Mouse (Mus musculus): ENCODE measurements around the gene Arhgap15. TPM values are rescaled to one million over a fixed set of nuclear protein-coding genes. Genes with fewer than 3 reads are reported as not detected.
"Not testable (repeated sequence)": the region's sequence is repeated elsewhere in the genome, so short reads cannot be mapped to it uniquely, and the experiment has no call there.

Arhgap15 gene
- polyA plus RNA-seq (2017; shearing (Covaris generic)), result 100 to 1,000 TPM; 195 to 420 (median 351) TPM

DNA sequence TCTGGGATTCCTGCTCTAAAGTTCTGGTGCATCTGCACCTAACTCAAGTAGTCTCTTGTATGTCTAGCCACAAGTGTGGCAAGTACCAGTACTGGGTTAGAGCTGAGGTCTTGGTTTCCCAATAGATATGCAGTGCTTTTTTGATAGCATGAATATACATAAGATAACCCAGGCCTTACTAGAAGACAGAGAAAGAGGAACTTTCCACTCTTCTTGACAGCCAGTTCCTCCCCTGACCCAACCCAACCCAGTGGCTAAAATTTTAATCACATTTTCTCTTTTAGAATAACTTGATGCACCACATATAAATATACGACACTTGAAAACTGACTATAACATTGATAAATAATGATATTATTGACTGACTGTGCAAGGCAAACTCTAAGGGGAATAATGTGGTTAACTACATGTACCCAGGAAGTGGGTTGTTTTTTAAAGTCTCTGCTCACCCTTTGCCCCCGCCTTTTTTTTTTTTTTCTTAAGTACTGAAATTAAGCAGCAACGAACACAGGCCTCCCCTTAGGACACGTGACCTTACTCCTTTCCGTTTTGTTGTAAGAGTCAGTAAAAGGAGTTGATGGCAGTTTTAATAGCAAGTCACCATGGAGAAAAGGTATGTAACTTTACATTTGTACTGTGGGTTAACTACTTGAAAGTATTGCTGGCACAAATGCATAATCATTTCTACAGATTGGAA lies at the start of gene Arhgap15:
Gene Arhgap15, plus strand, starts transcription at position 538 of the 697 bp plus-strand sequence.
- peak; percentile 93 for ATAC-seq

DNA sequence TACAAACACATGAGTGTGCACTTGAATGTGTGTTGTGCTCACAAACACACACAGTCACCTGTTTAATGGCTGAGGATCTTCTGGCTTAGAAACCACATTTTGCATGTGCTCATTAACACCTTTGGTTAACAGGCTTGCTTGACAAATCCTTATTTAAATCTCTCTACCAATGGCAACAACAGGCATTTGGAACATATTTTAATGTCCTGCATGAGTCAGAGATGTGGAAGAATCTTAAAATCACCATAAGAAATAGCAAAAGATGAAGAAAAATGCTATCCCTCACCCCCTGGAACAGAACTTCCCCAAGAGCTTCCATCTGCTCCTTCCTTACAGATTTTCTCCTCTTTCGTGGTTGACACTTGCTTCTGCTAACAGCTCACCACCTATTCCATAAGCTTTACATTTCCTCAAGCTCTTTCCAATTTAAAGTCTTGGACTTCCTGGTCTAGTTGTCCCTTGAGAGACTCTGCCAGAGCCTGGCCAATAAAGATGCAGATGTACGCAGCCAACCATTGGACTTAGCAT lies 35.9 kb upstream of the Arhgap15 start:
- ATAC-seq, result no peak

DNA sequence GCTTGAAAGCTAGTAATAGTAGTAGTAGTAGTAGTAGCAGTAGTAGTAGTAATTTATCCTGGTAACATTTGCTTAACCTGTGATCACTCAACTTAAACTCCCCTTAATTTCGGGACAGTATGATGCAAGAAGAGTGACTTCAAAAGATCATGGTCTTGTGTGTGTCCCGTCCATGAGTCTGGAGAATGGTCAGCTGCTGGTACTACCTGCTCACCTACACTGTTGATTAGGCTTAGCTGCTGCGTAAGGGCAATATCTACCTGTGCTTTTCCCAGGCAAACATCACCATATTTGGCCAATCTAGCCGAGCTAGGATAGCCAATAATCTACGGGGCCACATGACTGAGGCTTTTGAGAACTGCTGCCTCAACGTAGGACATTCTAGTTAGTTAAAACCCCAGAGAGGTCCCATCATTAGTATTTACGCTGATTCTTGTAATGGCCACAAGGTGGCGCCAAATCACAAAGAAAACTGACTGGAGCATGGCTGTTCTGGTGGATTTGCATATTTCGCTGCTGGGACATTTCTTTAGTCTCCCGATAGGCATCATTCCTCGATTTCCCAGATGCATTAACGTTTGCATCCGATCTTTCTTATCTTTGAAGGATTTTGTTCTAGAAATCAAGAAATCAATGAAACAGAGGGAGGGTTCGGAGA lies 26.0 kb upstream of the Arhgap15 start:
- peak; percentile 66 for ATAC-seq

- peak; percentile 1 for ATAC-seq
Observed at GRCm38 (mm10) chr2:43723104-43723541, 25.5 kb upstream of the Arhgap15 start.

GRCm38 (mm10) chr2:43727181-43727580 lies 21.4 kb upstream of the Arhgap15 start:
- peak; percentile 2 for ATAC-seq

DNA sequence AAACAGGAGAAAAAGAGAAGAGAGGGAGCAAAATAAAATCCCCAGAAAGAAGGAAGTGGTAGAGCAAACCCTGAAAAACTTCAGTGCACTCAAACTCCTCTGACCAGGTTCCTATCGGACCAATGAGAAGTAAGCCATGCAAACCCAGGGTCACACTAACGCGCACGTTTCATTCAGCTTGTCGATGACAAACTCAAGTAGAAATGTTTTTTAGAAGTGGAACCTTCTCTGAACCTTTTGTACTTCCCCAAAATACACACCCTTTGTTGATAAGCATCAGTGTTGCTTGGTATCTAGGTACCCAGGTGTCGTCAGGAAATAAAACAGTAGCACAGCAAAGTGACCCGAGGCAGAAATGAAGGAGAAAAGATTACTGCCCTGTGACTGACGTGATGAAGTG lies 20.9 kb upstream of the Arhgap15 start:
- peak; percentile 81 for ATAC-seq

GRCm38 (mm10) chr2:43728831-43729230 lies 19.8 kb upstream of the Arhgap15 start:
- no peak for ATAC-seq

- no peak for ATAC-seq
Observed at GRCm38 (mm10) chr2:43732396-43732795, 16.2 kb upstream of the Arhgap15 start.

- not testable (repeated sequence) for ATAC-seq
Observed at GRCm38 (mm10) chr2:43735071-43735470, 13.6 kb upstream of the Arhgap15 start.

- ATAC-seq, result peak; percentile 74
Observed at GRCm38 (mm10) chr2:43737546-43737945, 11.1 kb upstream of the Arhgap15 start.

DNA sequence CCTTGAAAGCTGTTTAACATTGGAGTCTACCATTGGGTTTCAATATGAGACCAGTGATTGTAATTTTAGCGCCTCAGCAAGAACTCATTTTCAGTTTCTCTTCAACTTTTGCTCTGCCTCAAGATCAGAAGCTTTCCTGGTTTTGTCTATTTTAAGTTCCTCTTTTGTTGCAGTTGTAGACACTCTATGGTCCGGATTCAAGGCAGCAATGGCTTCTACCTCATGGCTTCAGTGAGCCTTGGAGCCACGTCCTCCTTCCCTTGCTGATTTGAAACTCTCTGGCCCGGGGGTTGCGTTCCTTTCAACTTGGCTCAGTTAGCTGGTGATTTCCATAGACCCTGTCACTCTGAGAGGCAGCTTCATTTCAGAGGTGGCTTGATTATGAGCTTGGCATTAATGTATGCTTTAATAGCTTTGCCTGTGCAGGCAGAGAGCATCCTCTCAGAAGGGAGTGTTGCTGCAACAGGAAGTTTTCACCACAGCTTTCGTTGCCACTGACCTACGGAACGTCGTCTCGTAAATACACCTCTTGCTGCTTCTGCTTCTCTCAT lies 10.0 kb upstream of the Arhgap15 start:
- peak; percentile 77 for ATAC-seq

GRCm38 (mm10) chr2:43739190-43739818 lies 9.3 kb upstream of the Arhgap15 start:
- no peak for ATAC-seq

- no peak for ATAC-seq
Observed at GRCm38 (mm10) chr2:43749321-43749720, 697 bp downstream of the Arhgap15 start.

GRCm38 (mm10) chr2:43755899-43756298 lies 7.3 kb downstream of the Arhgap15 start:
- ATAC-seq, result no peak

GRCm38 (mm10) chr2:43756626-43757025 lies 8.0 kb downstream of the Arhgap15 start:
- ATAC-seq, result peak; percentile 74

DNA sequence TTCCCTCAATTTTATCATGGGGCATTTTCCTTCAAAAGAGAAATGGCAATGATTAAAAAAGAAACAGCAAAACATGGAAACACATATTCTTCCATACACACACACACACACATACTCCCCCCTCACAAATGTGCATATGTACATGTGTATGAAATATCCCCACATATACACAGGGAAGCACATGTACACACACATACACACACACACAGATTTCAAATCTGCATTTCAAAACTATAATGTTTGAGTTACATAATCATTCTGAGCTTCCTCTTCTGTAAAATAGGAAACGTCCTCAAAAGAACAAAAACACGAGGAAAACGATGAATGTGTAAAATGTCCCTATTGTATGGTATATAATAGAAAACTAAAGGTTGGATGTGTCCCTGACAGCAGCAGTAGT lies 13.1 kb downstream of the Arhgap15 start:
- no peak for ATAC-seq

DNA sequence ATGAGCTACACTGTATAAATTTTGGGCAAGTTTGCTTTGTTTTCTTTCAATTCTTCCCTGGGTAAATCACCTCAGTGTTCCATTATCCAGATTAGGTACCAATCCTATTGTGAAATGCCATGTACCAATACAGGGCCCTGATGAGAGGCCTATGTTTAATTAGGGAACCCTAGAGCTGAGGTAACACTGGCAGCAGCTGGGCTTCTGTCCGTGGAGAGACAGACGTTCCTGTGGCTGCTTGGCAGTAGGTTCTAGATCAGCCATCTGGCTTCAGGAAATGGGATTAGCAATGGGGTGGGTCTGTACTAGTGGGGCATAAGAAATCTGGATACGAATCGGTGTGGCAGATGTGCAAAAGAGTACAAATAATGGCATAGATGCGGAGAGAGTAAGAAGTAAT lies 14.7 kb downstream of the Arhgap15 start:
- no peak for ATAC-seq

DNA sequence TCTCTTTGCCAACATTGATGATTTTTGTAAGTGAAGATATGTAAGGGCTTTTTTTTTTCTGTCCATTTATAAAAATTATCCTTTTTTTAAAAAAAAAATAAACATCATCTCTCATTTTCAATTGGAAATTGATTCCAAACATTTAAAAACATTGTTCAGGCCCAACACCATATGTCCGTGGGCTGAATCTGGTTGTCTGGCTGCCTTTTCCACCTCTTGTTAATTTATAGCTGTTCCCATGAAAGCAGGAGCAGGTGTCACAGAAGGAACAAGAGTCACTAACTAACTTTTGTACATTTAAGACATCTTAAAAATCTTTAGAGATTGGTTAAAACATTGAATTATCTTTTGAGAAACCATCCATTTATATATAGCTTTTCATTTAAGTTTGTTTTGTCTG lies 15.8 kb downstream of the Arhgap15 start:
- no peak for ATAC-seq

DNA sequence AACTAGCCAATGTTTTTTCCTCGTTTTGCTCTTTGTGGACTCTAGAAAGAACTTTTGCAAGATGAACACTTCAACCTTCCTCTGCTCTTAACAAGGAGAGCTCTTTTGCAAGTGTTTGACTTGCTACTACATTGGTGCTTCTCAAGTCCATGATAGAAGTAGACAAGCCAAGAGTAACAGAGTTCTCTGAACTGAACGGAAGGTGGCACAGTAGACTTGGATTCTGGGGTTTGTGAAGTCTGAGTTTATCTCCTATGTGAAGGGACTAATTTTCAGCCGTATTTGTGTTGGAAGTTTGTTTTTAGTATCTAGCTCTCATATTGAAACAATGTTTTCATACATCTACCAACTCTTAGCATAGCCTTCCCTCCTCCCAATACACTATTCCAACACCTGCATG lies 17.6 kb downstream of the Arhgap15 start:
- ATAC-seq, result no peak

- no peak for ATAC-seq
Observed at GRCm38 (mm10) chr2:43769850-43770570, 21.4 kb downstream of the Arhgap15 start.

GRCm38 (mm10) chr2:43772640-43773039 lies 24.0 kb downstream of the Arhgap15 start:
- ATAC-seq, result peak; percentile 88

DNA sequence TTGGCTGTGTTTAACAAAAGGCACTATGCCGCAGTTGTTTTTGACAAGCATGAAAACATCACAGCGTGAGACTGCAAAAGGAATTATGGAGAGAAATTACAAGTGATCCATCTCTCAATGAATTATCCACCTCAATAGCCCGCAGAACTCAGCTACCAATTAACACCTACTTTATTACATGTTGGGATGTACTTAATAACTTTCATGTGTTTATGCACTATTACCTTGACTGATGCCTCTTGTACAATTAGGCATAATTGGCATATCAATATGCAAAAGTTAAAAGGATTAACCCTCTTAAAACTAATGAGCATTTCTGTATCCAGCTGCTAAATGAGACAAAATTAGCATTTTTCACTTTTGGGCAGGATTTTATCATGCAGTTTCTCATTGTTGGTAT lies 33.5 kb downstream of the Arhgap15 start:
- ATAC-seq, result no peak
